Mouse (Mus musculus) heart, postnatal 0 days (tissue): ENCODE measurements around the gene Krtap27-1. TPM values are rescaled to one million over a fixed set of nuclear protein-coding genes. Genes with fewer than 3 reads are reported as not detected.

Experiments
- ATAC-seq: fragments of 200-750 bp; cut with Nextera tagmentation; 2 replicates; pipeline ENCODE4 v1.8.0; 2017; ENCODE audit warnings: low read depth, moderate number of reproducible peaks, moderate library complexity; ENCODE audit not compliant: insufficient read depth
- DNase-seq: peaks from one replicate; pipeline ENCODE4 v3.0.0-alpha.2; 2016; ENCODE audit warnings: low spot score
- H3K27ac ChIP-seq: fragments of 300-500 bp; sonication (generic); 2 replicates; pipeline ENCODE4 v1.5.1; 2014; ENCODE audit warnings: low read depth, mild to moderate bottlenecking
- H3K27me3 ChIP-seq: fragments of 300-500 bp; sonication (generic); 2 replicates; pipeline ENCODE4 v1.6.1; 2014; ENCODE audit warnings: low read length, mixed read lengths; ENCODE audit not compliant: control insufficient read depth, insufficient read depth
- H3K36me3 ChIP-seq: fragments of 300-500 bp; sonication (generic); replicated peaks from 2 replicates; pipeline ENCODE4 v1.6.1; 2014; ENCODE audit warnings: low read length, mixed read lengths; ENCODE audit not compliant: control insufficient read depth, insufficient read depth
- H3K4me1 ChIP-seq: fragments of 300-500 bp; sonication (generic); 2 replicates; pipeline ENCODE4 v1.6.1; 2014; ENCODE audit warnings: antibody characterized with exemption; ENCODE audit not compliant: control insufficient read depth, insufficient read depth
- H3K4me2 ChIP-seq: fragments of 300-500 bp; sonication (generic); 2 replicates; pipeline ENCODE4 v1.6.1; 2014; ENCODE audit warnings: low read depth, mild to moderate bottlenecking, low read length, moderate library complexity
- H3K4me3 ChIP-seq: fragments of 300-500 bp; sonication (generic); 2 replicates; pipeline ENCODE4 v1.5.1; 2014; ENCODE audit warnings: low read depth, low read length
- H3K9ac ChIP-seq: fragments of 300-500 bp; sonication (generic); replicated peaks from 2 replicates; pipeline ENCODE4 v1.6.1; 2014; ENCODE audit warnings: low read depth, low read length, mixed read lengths
- H3K9me3 ChIP-seq: fragments of 300-500 bp; sonication (generic); replicated peaks from 2 replicates; pipeline ENCODE4 v1.6.1; 2016; ENCODE audit warnings: low read length; ENCODE audit not compliant: control insufficient read depth
- CTCF ChIP-seq: IDR thresholded peaks from 2 replicates; pipeline ENCODE4 v1.5.1; 2016; ENCODE audit warnings: antibody characterized with exemption, control low read depth, low read depth
- EP300 ChIP-seq: IDR thresholded peaks from 2 replicates; pipeline ENCODE4 v1.6.1; 2016; ENCODE audit warnings: antibody characterized with exemption, low read depth
- WGBS: fragments of 180-500 bp; shearing (Covaris S2); extraction: QIAGEN DNeasy Blood & Tissue Kit; methylation state at CpG from one replicate; pipeline ENCODE4 v1.1.7; 2014; 5-methylcytosine and 5-hydroxymethylcytosine counted together
- polyA plus RNA-seq: library from polyadenylated mRNA; unstranded; fragments of >200 nt; fragmentation: Nextera tagmentation; extraction: Ambion mirVana; gene quantifications from 2 replicates; pipeline ENCODE4 v1.2.1, GENCODE M21; 2015
- total RNA-seq: library from RNA; depleted of rRNA; stranded (reverse); fragments of >200 nt; gene quantifications from 2 replicates; pipeline ENCODE4 v1.2.3, GENCODE M21; 2014; ENCODE audit warnings: low replicate concordance

Krtap27-1 gene
- total and polyA plus RNA-seq, 2 experiments from 2014 or later, result not detected

GRCm38 (mm10) chr16:88651082-88651481 lies 20.4 kb downstream of the Krtap27-1 start:
- ATAC-seq (no peak), DNase-seq (no peak)
- no peaks in the 10 kb centered on the region for H3K27me3 ChIP-seq
- no peaks in the 10 kb centered on the region for H3K36me3 ChIP-seq
- H3K9me3 ChIP-seq, result no peaks in the 10 kb centered on the region
- no peak overlapping the region for H3K4me3 ChIP-seq
- no peaks in the 10 kb centered on the region for H3K4me1 ChIP-seq
- no peak overlapping the region for H3K27ac ChIP-seq
- no peak overlapping the region for H3K9ac ChIP-seq
- TF ChIP-seq CTCF (no peak), EP300 (no peak)
- WGBS, result 68% methylated on average over 1 of the region's 1 CpGs
- no peak overlapping the region for H3K4me2 ChIP-seq

- Histone ChIP-seq H3K4me2 (no peak within 1 kb of the TSS), H3K4me3 (no peak within 1 kb of the TSS), H3K9ac (no peak within 1 kb of the TSS), H3K9me3 (no peaks in the 10 kb centered on the region), H3K27ac (no peak within 1 kb of the TSS), H3K4me1 (no peaks in the 10 kb centered on the region), H3K36me3 (no peaks in the 10 kb centered on the region), H3K27me3 (no peaks in the 10 kb centered on the region)
- DNase-seq (no peak), ATAC-seq (no peak)
- 78% methylated on average over 10 of the region's 10 CpGs for WGBS
- TF ChIP-seq EP300 (no peak), CTCF (no peak)
These were observed 24.1 kb downstream of the Krtap27-1 start, which contains the start of gene Krtap26-1 for GRCm38 (mm10) chr16:88647358-88647846. Gene Krtap26-1 (minus strand): TSS chr16:88647796.

- no peaks in the 10 kb centered on the region for H3K4me1 ChIP-seq
- no peak overlapping the region for H3K27ac ChIP-seq
- H3K9me3 ChIP-seq, result no peaks in the 10 kb centered on the region
- H3K4me3 ChIP-seq, result no peak overlapping the region
- 80% methylated on average over 8 of the region's 8 CpGs for WGBS
- no peak overlapping the region for H3K4me2 ChIP-seq
- no peak for DNase-seq
- no peaks in the 10 kb centered on the region for H3K27me3 ChIP-seq
- TF ChIP-seq EP300 (no peak), CTCF (no peak)
- no peak overlapping the region for H3K9ac ChIP-seq
- ATAC-seq, result no peak
- no peaks in the 10 kb centered on the region for H3K36me3 ChIP-seq
These were observed 24.9 kb downstream of the Krtap27-1 start for GRCm38 (mm10) chr16:88646366-88647111.

GRCm38 (mm10) chr16:88640053-88640452 lies 31.4 kb downstream of the Krtap27-1 start:
- no peak for ATAC-seq
- H3K36me3 ChIP-seq, result no peaks in the 10 kb centered on the region
- WGBS, result 80% methylated on average over 3 of the region's 3 CpGs

GRCm38 (mm10) chr16:88635142-88635541 lies 36.3 kb downstream of the Krtap27-1 start:
- no peaks in the 10 kb centered on the region for H3K4me1 ChIP-seq
- DNase-seq (peak; percentile 41), ATAC-seq (peak; percentile 64; the same call in 1 of the 2 replicates)
- H3K4me3 ChIP-seq, result no peak overlapping the region
- no peaks in the 10 kb centered on the region for H3K36me3 ChIP-seq
- H3K27me3 ChIP-seq, result no peaks in the 10 kb centered on the region
- WGBS, result 30% methylated on average over 4 of the region's 4 CpGs
- no peaks in the 10 kb centered on the region for H3K9me3 ChIP-seq
- TF ChIP-seq CTCF (no peak), EP300 (no peak)
- H3K9ac ChIP-seq, result no peak overlapping the region
- H3K27ac ChIP-seq, result no peak overlapping the region
- H3K4me2 ChIP-seq, result no peak overlapping the region

More at GRCm38 (mm10) chr16:88640053-88640452, 31.4 kb downstream of the Krtap27-1 start:
- no peaks in the 10 kb centered on the region; the same call in 1 of the 2 replicates for H3K9me3 ChIP-seq
- no peak overlapping the region for H3K4me3 ChIP-seq
- H3K9ac ChIP-seq, result no peak overlapping the region
- H3K4me1 ChIP-seq, result no peaks in the 10 kb centered on the region
- H3K4me2 ChIP-seq, result no peak overlapping the region
- TF ChIP-seq EP300 (no peak), CTCF (no peak)
- no peak overlapping the region for H3K27ac ChIP-seq
- DNase-seq, result no peak
- no peaks in the 10 kb centered on the region for H3K27me3 ChIP-seq

GRCm38 (mm10) chr16:88631474-88631873 lies 40.0 kb downstream of the Krtap27-1 start:
- Histone ChIP-seq H3K9ac (no peak overlapping the region), H3K27me3 (no peaks in the 10 kb centered on the region), H3K4me2 (no peak overlapping the region), H3K4me3 (no peak overlapping the region), H3K9me3 (no peaks in the 10 kb centered on the region), H3K4me1 (no peaks in the 10 kb centered on the region), H3K27ac (no peak overlapping the region), H3K36me3 (no peaks in the 10 kb centered on the region)
- 74% methylated on average over 4 of the region's 4 CpGs for WGBS
- TF ChIP-seq EP300, result no peak
- no peak for TF ChIP-seq CTCF
- no peak for DNase-seq
- ATAC-seq, result no peak
